Mouse (Mus musculus) CD4-positive helper T cell, adult 2 months (primary cell): ENCODE measurements around the gene Osbpl8.

Experiments
- DNase-seq: peaks from one replicate; pipeline ENCODE4 v3.0.0-alpha.2; 2012; ENCODE audit warnings: low read depth, missing footprints, low spot score

Osbpl8 gene

GRCm38 (mm10) chr10:111155065-111155464 is 9.5 kb upstream of the Osbpl8 start:
- DNase-seq = no peak

- DNase-seq = peak; percentile 26
These were observed 9.0 kb upstream of the Osbpl8 start for GRCm38 (mm10) chr10:111155571-111155970.

- peak; percentile 85 for DNase-seq
These were observed 8.0 kb upstream of the Osbpl8 start for GRCm38 (mm10) chr10:111156394-111157190.

- peak; percentile 87 for DNase-seq
These were observed 7.3 kb upstream of the Osbpl8 start for GRCm38 (mm10) chr10:111157241-111157659.

GRCm38 (mm10) chr10:111159789-111160522 is 4.6 kb upstream of the Osbpl8 start:
- no peak for DNase-seq

GRCm38 (mm10) chr10:111160540-111160939 is 4.0 kb upstream of the Osbpl8 start:
- DNase-seq = no peak

GRCm38 (mm10) chr10:111161373-111161772 is 3.2 kb upstream of the Osbpl8 start:
- DNase-seq = no peak

- DNase-seq = no peak
These were observed 1.5 kb upstream of the Osbpl8 start for GRCm38 (mm10) chr10:111163025-111163424.

- DNase-seq = peak; percentile 28
These were observed 831 bp upstream of the Osbpl8 start for GRCm38 (mm10) chr10:111163601-111164240.

GRCm38 (mm10) chr10:111165219-111165981 is 848 bp downstream of the Osbpl8 start:
- DNase-seq = peak; percentile 89

- no peak for DNase-seq
These were observed 1.7 kb downstream of the Osbpl8 start for GRCm38 (mm10) chr10:111166057-111166841.

GRCm38 (mm10) chr10:111167444-111167843 is 2.9 kb downstream of the Osbpl8 start:
- DNase-seq = peak; percentile 37

GRCm38 (mm10) chr10:111168305-111168704 is 3.8 kb downstream of the Osbpl8 start:
- DNase-seq = no peak

GRCm38 (mm10) chr10:111171246-111171934 is 6.8 kb downstream of the Osbpl8 start:
- peak; percentile 51 for DNase-seq

- DNase-seq = no peak
These were observed 9.2 kb downstream of the Osbpl8 start for GRCm38 (mm10) chr10:111173589-111174247.

GRCm38 (mm10) chr10:111177336-111177735 is 12.8 kb downstream of the Osbpl8 start:
- DNase-seq = no peak

- DNase-seq = no peak
These were observed 13.5 kb downstream of the Osbpl8 start for GRCm38 (mm10) chr10:111178024-111178423.

GRCm38 (mm10) chr10:111180633-111181032 is 16.1 kb downstream of the Osbpl8 start:
- no peak for DNase-seq

- DNase-seq = no peak
These were observed 19.2 kb downstream of the Osbpl8 start for GRCm38 (mm10) chr10:111183634-111184270.
